In genomic region chr11:8467403-8468160, GRCm38 (mm10) we compare ENCODE assay signal across 7 mouse cellular contexts.
A peak's percentile ranks its signal among the peaks of the same experiment; 100 is the strongest.
DNase-seq lines count a peak whose midpoint lies in the region; ATAC-seq and TF ChIP-seq lines count a peak whose summit lies in the region.

No protein-coding gene starts in this region.

- TF ChIP-seq CTCF in olfactory bulb, adult 2 months (IDR thresholded peaks at IDR 0.05; ENCODE audit: insufficient read depth, low read depth, low read length) = no peak

- TF ChIP-seq POLR2A in olfactory bulb, adult 2 months (IDR thresholded peaks at IDR 0.05; ENCODE audit: insufficient read depth, low read depth, low read length) = no peak

- H3K27ac ChIP-seq in neural tube, embryonic 11.5 days (ENCODE audit: low read depth, low read length) = 0 out of 2 replicates have a peak overlapping the region, but pooled peaks have one; percentile 8
- peak overlapping the region; percentile 78 for H3K27ac ChIP-seq in forebrain, embryonic 12.5 days
- peak overlapping the region; percentile 87 for H3K27ac ChIP-seq in limb, embryonic 11.5 days (replicated peaks; ENCODE audit: low read depth, low read length)
- peak overlapping the region; percentile 54 for H3K27ac ChIP-seq in olfactory bulb, adult 2 months (ENCODE audit: insufficient read depth, low read depth, low read length)

- peaks cover 11% of the 10 kb centered on the region for H3K4me1 ChIP-seq in neural tube, embryonic 11.5 days (ENCODE audit: control insufficient read depth, insufficient read depth, low read length)
- H3K4me1 ChIP-seq in forebrain, embryonic 12.5 days = peaks cover 20% of the 10 kb centered on the region
- H3K4me1 ChIP-seq in limb, embryonic 11.5 days (ENCODE audit: control insufficient read depth, insufficient read depth, low read length) = peaks cover 28% of the 10 kb centered on the region
- H3K4me1 ChIP-seq in olfactory bulb, adult 2 months (ENCODE audit: control insufficient read depth, insufficient read depth, low read length) = peaks cover 22% of the 10 kb centered on the region

- no peaks in the 10 kb centered on the region; the same call in none of the 2 replicates for H3K36me3 ChIP-seq in neural tube, embryonic 11.5 days (ENCODE audit: control insufficient read depth, insufficient read depth, low read length)
- no peaks in the 10 kb centered on the region for H3K36me3 ChIP-seq in forebrain, embryonic 12.5 days (replicated peaks)
- H3K36me3 ChIP-seq in limb, embryonic 11.5 days (ENCODE audit: control insufficient read depth, insufficient read depth, low read length) = no peaks in the 10 kb centered on the region

- WGBS in neural tube, embryonic 11.5 days = 34% methylated on average over 13 of the region's 13 CpGs
- WGBS in forebrain, embryonic 12.5 days = 17% methylated on average over 13 of the region's 13 CpGs
- WGBS in limb, embryonic 11.5 days = 19% methylated on average over 13 of the region's 13 CpGs
- WGBS in olfactory bulb, adult 2 months = 40% methylated on average over 13 of the region's 13 CpGs

- H3K9me3 ChIP-seq in neural tube, embryonic 11.5 days (ENCODE audit: control insufficient read depth, low read length) = no peaks in the 10 kb centered on the region
- no peaks in the 10 kb centered on the region for H3K9me3 ChIP-seq in forebrain, embryonic 12.5 days
- H3K9me3 ChIP-seq in limb, embryonic 11.5 days (ENCODE audit: control insufficient read depth, low read length) = no peaks in the 10 kb centered on the region

- no peak for DNase-seq in neural tube, embryonic 11.5 days (ENCODE audit: low spot score)
- no peak for DNase-seq in neural tube, embryonic 10.5 days (ENCODE audit: extremely low spot score, low spot score)
- peak; percentile 46 for DNase-seq in limb, embryonic 11.5 days (ENCODE audit: low spot score)
- no peak for DNase-seq in gastrocnemius, adult 8-10 months (ENCODE audit: low spot score in 2 of 2)

- ATAC-seq in neural tube, embryonic 11.5 days (ENCODE audit: insufficient read depth, low FRiP score, low TSS enrichment) = peak; percentile 32
- ATAC-seq in forebrain, embryonic 12.5 days (ENCODE audit: low FRiP score) = peak; percentile 43; the same call in 1 of the 2 replicates
- peak; percentile 26; the same call in 1 of the 2 replicates for ATAC-seq in limb, embryonic 11.5 days (ENCODE audit: insufficient number of reproducible peaks, low FRiP score, low TSS enrichment, low read depth)
- no peak for ATAC-seq in erythroblast, adult 5-6 weeks (replicated peaks; ENCODE audit: low FRiP score, poor library complexity, severe bottlenecking)

- no peaks in the 10 kb centered on the region for H3K27me3 ChIP-seq in neural tube, embryonic 11.5 days (ENCODE audit: control insufficient read depth, insufficient read depth, low read length)
- no peaks in the 10 kb centered on the region for H3K27me3 ChIP-seq in forebrain, embryonic 12.5 days
- no peaks in the 10 kb centered on the region for H3K27me3 ChIP-seq in limb, embryonic 11.5 days (ENCODE audit: control insufficient read depth, insufficient read depth, low read length)

- peak overlapping the region; percentile 71 for H3K4me2 ChIP-seq in neural tube, embryonic 11.5 days (ENCODE audit: low read depth)
- H3K4me2 ChIP-seq in forebrain, embryonic 12.5 days = peak overlapping the region; percentile 84
- peak overlapping the region; percentile 71 for H3K4me2 ChIP-seq in limb, embryonic 11.5 days (ENCODE audit: low read depth, severe bottlenecking)

- peak overlapping the region; percentile 32; the same call in 1 of the 2 replicates for H3K4me3 ChIP-seq in neural tube, embryonic 11.5 days (ENCODE audit: low read depth, low read length)
- peak overlapping the region; percentile 45 for H3K4me3 ChIP-seq in forebrain, embryonic 12.5 days (replicated peaks)
- peak overlapping the region; percentile 32 for H3K4me3 ChIP-seq in limb, embryonic 11.5 days (ENCODE audit: low read depth, low read length)
- H3K4me3 ChIP-seq in olfactory bulb, adult 2 months (ENCODE audit: insufficient read depth, low read depth, low read length) = peak overlapping the region; percentile 40

- peak overlapping the region; percentile 55 for H3K9ac ChIP-seq in neural tube, embryonic 11.5 days (ENCODE audit: low read length)
- peak overlapping the region; percentile 47; the same call in 1 of the 2 replicates for H3K9ac ChIP-seq in forebrain, embryonic 12.5 days
- H3K9ac ChIP-seq in limb, embryonic 11.5 days (ENCODE audit: low read length) = peak overlapping the region; percentile 62; the same call in 1 of the 2 replicates

Comparison
In these comparisons a context has a peak if more than half of its experiments do, and no peak if none do; other contexts are left out.
1. H3K27ac ChIP-seq: peak in every context shown above with its lines; median percentile 87 in limb, embryonic 11.5 days; 78 in forebrain, embryonic 12.5 days; 54 in olfactory bulb, adult 2 months; 8 in neural tube, embryonic 11.5 days.